Mouse (Mus musculus): ENCODE data around the gene Slc48a1. TPM values are rescaled to one million over a fixed set of nuclear protein-coding genes. Genes with fewer than 3 reads are reported as not detected.

The Slc48a1 gene
- polyA plus RNA-seq, 1 experiment from 2014 or later, result 69.5 TPM

- Histone ChIP-seq H3K4me1 (ENCODE audit: insufficient read depth, low read depth, low read length) (peaks cover 36% of the 10 kb centered on the region), H3K4me2 (replicated peaks; ENCODE audit: low read depth, low read length) (no peak overlapping the region), H3K9me3 (ENCODE audit: low read length) (no peaks in the 10 kb centered on the region), H3K9ac (replicated peaks; ENCODE audit: low read depth) (no peak overlapping the region), H3K4me3 (ENCODE audit: low read depth, low read length) (no peak overlapping the region), H3K27me3 (replicated peaks; ENCODE audit: insufficient read depth, low read length) (no peaks in the 10 kb centered on the region), H3K27ac (ENCODE audit: low read length) (peak overlapping the region; percentile 71), H3K36me3 (ENCODE audit: insufficient read depth, low read length) (no peaks in the 10 kb centered on the region)
- no peak for ATAC-seq
- TF ChIP-seq EP300 (IDR thresholded peaks at IDR 0.05) (no peak), CTCF (IDR thresholded peaks at IDR 0.05) (no peak)
- DNase-seq (ENCODE audit: low spot score), result no peak
- 89% methylated on average over 2 of the region's 2 CpGs for WGBS
Measured at GRCm38 (mm10) chr15:97839012-97839411, 60.7 kb downstream of the Slc48a1 start.

GRCm38 (mm10) chr15:97839473-97839872 is 61.2 kb downstream of the Slc48a1 start:
- no peaks in the 10 kb centered on the region for H3K36me3 ChIP-seq (ENCODE audit: insufficient read depth, low read length)
- DNase-seq (ENCODE audit: low spot score) (no peak), ATAC-seq (no peak)
- H3K4me3 ChIP-seq (ENCODE audit: low read depth, low read length), result no peak overlapping the region
- peaks cover 36% of the 10 kb centered on the region for H3K4me1 ChIP-seq (ENCODE audit: insufficient read depth, low read depth, low read length)
- WGBS, result 69% methylated on average over 4 of the region's 4 CpGs
- no peaks in the 10 kb centered on the region for H3K27me3 ChIP-seq (replicated peaks; ENCODE audit: insufficient read depth, low read length)
- H3K9me3 ChIP-seq (ENCODE audit: low read length), result no peaks in the 10 kb centered on the region
- no peak overlapping the region for H3K9ac ChIP-seq (replicated peaks; ENCODE audit: low read depth)
- H3K4me2 ChIP-seq (replicated peaks; ENCODE audit: low read depth, low read length), result no peak overlapping the region
- H3K27ac ChIP-seq (ENCODE audit: low read length), result peak overlapping the region; percentile 71
- TF ChIP-seq EP300 (IDR thresholded peaks at IDR 0.05), result 0 out of 2 replicates have a peak, but pooled peaks have one; percentile 6
- TF ChIP-seq CTCF (IDR thresholded peaks at IDR 0.05), result no peak

GRCm38 (mm10) chr15:97839991-97840455 is 61.7 kb downstream of the Slc48a1 start:
- Histone ChIP-seq H3K4me2 (replicated peaks; ENCODE audit: low read depth, low read length) (no peak overlapping the region), H3K4me3 (ENCODE audit: low read depth, low read length) (no peak overlapping the region), H3K9ac (replicated peaks; ENCODE audit: low read depth) (no peak overlapping the region), H3K27ac (ENCODE audit: low read length) (peak overlapping the region; percentile 71), H3K4me1 (ENCODE audit: insufficient read depth, low read depth, low read length) (peaks cover 36% of the 10 kb centered on the region), H3K27me3 (replicated peaks; ENCODE audit: insufficient read depth, low read length) (no peaks in the 10 kb centered on the region), H3K9me3 (ENCODE audit: low read length) (no peaks in the 10 kb centered on the region), H3K36me3 (ENCODE audit: insufficient read depth, low read length) (no peaks in the 10 kb centered on the region)
- ATAC-seq (peak; percentile 80), DNase-seq (ENCODE audit: low spot score) (peak; percentile 95)
- 47% methylated on average over 2 of the region's 3 CpGs for WGBS
- TF ChIP-seq CTCF (IDR thresholded peaks at IDR 0.05) (peak; percentile 68), EP300 (IDR thresholded peaks at IDR 0.05) (peak; percentile 48; the same call in 1 of the 2 replicates)

GRCm38 (mm10) chr15:97840781-97841180 is 62.5 kb downstream of the Slc48a1 start:
- H3K4me2 ChIP-seq (replicated peaks; ENCODE audit: low read depth, low read length), result no peak overlapping the region
- H3K36me3 ChIP-seq (ENCODE audit: insufficient read depth, low read length), result no peaks in the 10 kb centered on the region
- ATAC-seq, result no peak
- 73% methylated on average over 1 of the region's 1 CpGs for WGBS
- H3K27me3 ChIP-seq (replicated peaks; ENCODE audit: insufficient read depth, low read length), result no peaks in the 10 kb centered on the region
- peak; percentile 63 for DNase-seq (ENCODE audit: low spot score)
- H3K4me1 ChIP-seq (ENCODE audit: insufficient read depth, low read depth, low read length), result peaks cover 36% of the 10 kb centered on the region
- H3K9me3 ChIP-seq (ENCODE audit: low read length), result no peaks in the 10 kb centered on the region
- no peak overlapping the region for H3K4me3 ChIP-seq (ENCODE audit: low read depth, low read length)
- no peak for TF ChIP-seq EP300 (IDR thresholded peaks at IDR 0.05)
- TF ChIP-seq CTCF (IDR thresholded peaks at IDR 0.05), result peak; percentile 72
- no peak overlapping the region for H3K9ac ChIP-seq (replicated peaks; ENCODE audit: low read depth)
- peak overlapping the region; percentile 71 for H3K27ac ChIP-seq (ENCODE audit: low read length)

GRCm38 (mm10) chr15:97841383-97841782 is 63.1 kb downstream of the Slc48a1 start:
- Histone ChIP-seq H3K9me3 (ENCODE audit: low read length) (no peaks in the 10 kb centered on the region), H3K4me2 (replicated peaks; ENCODE audit: low read depth, low read length) (no peak overlapping the region), H3K27ac (ENCODE audit: low read length) (no peak overlapping the region), H3K4me3 (ENCODE audit: low read depth, low read length) (no peak overlapping the region), H3K9ac (replicated peaks; ENCODE audit: low read depth) (no peak overlapping the region), H3K27me3 (replicated peaks; ENCODE audit: insufficient read depth, low read length) (no peaks in the 10 kb centered on the region), H3K36me3 (ENCODE audit: insufficient read depth, low read length) (no peaks in the 10 kb centered on the region), H3K4me1 (ENCODE audit: insufficient read depth, low read depth, low read length) (peaks cover 36% of the 10 kb centered on the region)
- DNase-seq (ENCODE audit: low spot score) (no peak), ATAC-seq (no peak)
- WGBS, result 89% methylated on average over 6 of the region's 6 CpGs
- TF ChIP-seq CTCF (IDR thresholded peaks at IDR 0.05) (no peak), EP300 (IDR thresholded peaks at IDR 0.05) (no peak)

GRCm38 (mm10) chr15:97842058-97842457 is 63.7 kb downstream of the Slc48a1 start:
- no peak overlapping the region for H3K27ac ChIP-seq (ENCODE audit: low read length)
- no peaks in the 10 kb centered on the region for H3K27me3 ChIP-seq (replicated peaks; ENCODE audit: insufficient read depth, low read length)
- no peak overlapping the region for H3K4me3 ChIP-seq (ENCODE audit: low read depth, low read length)
- no peaks in the 10 kb centered on the region for H3K36me3 ChIP-seq (ENCODE audit: insufficient read depth, low read length)
- H3K4me1 ChIP-seq (ENCODE audit: insufficient read depth, low read depth, low read length), result peaks cover 33% of the 10 kb centered on the region
- TF ChIP-seq CTCF (IDR thresholded peaks at IDR 0.05), result no peak
- TF ChIP-seq EP300 (IDR thresholded peaks at IDR 0.05), result no peak
- no peaks in the 10 kb centered on the region for H3K9me3 ChIP-seq (ENCODE audit: low read length)
- DNase-seq (ENCODE audit: low spot score) (no peak), ATAC-seq (no peak)
- WGBS, result 82% methylated on average over 6 of the region's 6 CpGs
- no peak overlapping the region for H3K4me2 ChIP-seq (replicated peaks; ENCODE audit: low read depth, low read length)
- H3K9ac ChIP-seq (replicated peaks; ENCODE audit: low read depth), result no peak overlapping the region

Other genes starting within 250 kb of the Slc48a1 start
- 14.3 and 15.5 TPM in 2 replicates for gene Rpap3, start 72.7 kb upstream of the Slc48a1 start, polyA plus RNA-seq (2015; fragmentation: Nextera tagmentation; extraction: Ambion mirVana)
- gene Endou, start 47.2 kb upstream of the Slc48a1 start, polyA plus RNA-seq (2015; fragmentation: Nextera tagmentation; extraction: Ambion mirVana), result 2.1 and 2.9 TPM in 2 replicates
- 18.7 and 25.5 TPM in 2 replicates for gene Rapgef3, start 10.5 kb upstream of the Slc48a1 start, polyA plus RNA-seq (2015; fragmentation: Nextera tagmentation; extraction: Ambion mirVana)
- 43.2 and 52.1 TPM in 2 replicates for gene Hdac7, start 66.0 kb downstream of the Slc48a1 start, polyA plus RNA-seq (2015; fragmentation: Nextera tagmentation; extraction: Ambion mirVana)
- gene Vdr, start 132.1 kb downstream of the Slc48a1 start, polyA plus RNA-seq (2015; fragmentation: Nextera tagmentation; extraction: Ambion mirVana), result 2.6 TPM in 2 replicates
- 30.3 and 36.7 TPM in 2 replicates for gene Tmem106c, start 185.7 kb downstream of the Slc48a1 start, polyA plus RNA-seq (2015; fragmentation: Nextera tagmentation; extraction: Ambion mirVana)
- 0.18 TPM in 1 of 2 replicates, not detected in the other for gene Col2a1, start 226.2 kb downstream of the Slc48a1 start, polyA plus RNA-seq (2015; fragmentation: Nextera tagmentation; extraction: Ambion mirVana)